8 mouse cellular contexts compared by ENCODE assay signal in genomic region chr10:115478441-115479141, GRCm38 (mm10).
DNase-seq lines count a peak whose midpoint lies in the region; ATAC-seq and TF ChIP-seq lines count a peak whose summit lies in the region.

No protein-coding gene starts in this region.

- 0 out of 2 replicates have a peak, but pooled peaks cover 3% of the 10 kb centered on the region for H3K27me3 ChIP-seq in liver, adult 2 months (ENCODE audit: control insufficient read depth, insufficient read depth, low read length)
- no peaks in the 10 kb centered on the region for H3K27me3 ChIP-seq in embryonic facial prominence, embryonic 14.5 days (replicated peaks; ENCODE audit: control insufficient read depth, insufficient read depth, low read length)
- H3K27me3 ChIP-seq in intestine, embryonic 14.5 days (replicated peaks; ENCODE audit: control insufficient read depth, insufficient read depth, low read length): no peaks in the 10 kb centered on the region
- H3K27me3 ChIP-seq in midbrain, postnatal 0 days (ENCODE audit: insufficient read depth, low read length): no peaks in the 10 kb centered on the region

- no peaks in the 10 kb centered on the region for H3K9me3 ChIP-seq in embryonic facial prominence, embryonic 14.5 days (ENCODE audit: control insufficient read depth, low read length)
- no peaks in the 10 kb centered on the region for H3K9me3 ChIP-seq in intestine, embryonic 14.5 days (ENCODE audit: control insufficient read depth, low read length)
- H3K9me3 ChIP-seq in midbrain, postnatal 0 days (ENCODE audit: low read length): no peaks in the 10 kb centered on the region

- WGBS in liver, adult 2 months: 26% methylated on average over 19 of the region's 20 CpGs
- 10% methylated on average over 20 of the region's 20 CpGs for WGBS in embryonic facial prominence, embryonic 14.5 days
- WGBS in intestine, embryonic 14.5 days: 19% methylated on average over 20 of the region's 20 CpGs
- 9% methylated on average over 19 of the region's 20 CpGs for WGBS in midbrain, postnatal 0 days

- H3K4me2 ChIP-seq in embryonic facial prominence, embryonic 14.5 days (ENCODE audit: low read depth, low read length): peak overlapping the region; percentile 54
- H3K4me2 ChIP-seq in intestine, embryonic 14.5 days (ENCODE audit: low read length): peak overlapping the region; percentile 44
- H3K4me2 ChIP-seq in midbrain, postnatal 0 days (ENCODE audit: low read depth, low read length, poor library complexity, severe bottlenecking): peak overlapping the region; percentile 49

- peak; percentile 63; the same call in 1 of the 2 replicates for ATAC-seq in embryonic facial prominence, embryonic 14.5 days (ENCODE audit: low read depth)
- no peak for ATAC-seq in intestine, embryonic 14.5 days (replicated peaks; ENCODE audit: low FRiP score, low TSS enrichment, low read depth)
- peak; percentile 34; the same call in 1 of the 2 replicates for ATAC-seq in midbrain, postnatal 0 days (ENCODE audit: low FRiP score)

- peaks cover 4% of the 10 kb centered on the region; the same call in 1 of the 2 replicates for H3K4me1 ChIP-seq in liver, adult 2 months (ENCODE audit: control insufficient read depth, insufficient read depth, low read length)
- peaks cover 15% of the 10 kb centered on the region for H3K4me1 ChIP-seq in embryonic facial prominence, embryonic 14.5 days (ENCODE audit: control insufficient read depth, insufficient read depth, low read length)
- peaks cover 9% of the 10 kb centered on the region; the same call in 1 of the 2 replicates for H3K4me1 ChIP-seq in intestine, embryonic 14.5 days (replicated peaks; ENCODE audit: control insufficient read depth, insufficient read depth, low read length)
- H3K4me1 ChIP-seq in midbrain, postnatal 0 days (ENCODE audit: insufficient read depth, low read length): peaks cover 3% of the 10 kb centered on the region; the same call in 1 of the 2 replicates

- DNase-seq in liver, adult 2 months (ENCODE audit: extremely low read depth, low read depth, low spot score): peak; percentile 8
- DNase-seq in liver: no peak
- DNase-seq in embryonic facial prominence, embryonic 14.5 days (ENCODE audit: low spot score): peak; percentile 60
- DNase-seq in intestine, embryonic 14.5 days (ENCODE audit: low spot score): peak; percentile 45
- peak; percentile 46 for DNase-seq in midbrain, postnatal 0 days (ENCODE audit: low spot score)
- no peak for DNase-seq in urinary bladder, postnatal 4 days (ENCODE audit: low spot score in 2 of 2)
- no peak for DNase-seq in left cerebral cortex, adult 9 months (ENCODE audit: low spot score in 2 of 2)
- no peak for DNase-seq in gastrocnemius, adult 18-20 months (ENCODE audit: low spot score)

- no peaks in the 10 kb centered on the region; the same call in 1 of the 2 replicates for H3K36me3 ChIP-seq in liver, adult 2 months (ENCODE audit: control insufficient read depth, insufficient read depth, low read length)
- H3K36me3 ChIP-seq in embryonic facial prominence, embryonic 14.5 days (ENCODE audit: control insufficient read depth, insufficient read depth, low read length): no peaks in the 10 kb centered on the region
- H3K36me3 ChIP-seq in intestine, embryonic 14.5 days (ENCODE audit: control insufficient read depth, insufficient read depth, low read length): no peaks in the 10 kb centered on the region
- no peaks in the 10 kb centered on the region for H3K36me3 ChIP-seq in midbrain, postnatal 0 days (ENCODE audit: insufficient read depth, low read length)

- no peak overlapping the region for H3K9ac ChIP-seq in liver, adult 2 months (ENCODE audit: low read depth, low read length)
- peak overlapping the region; percentile 31; the same call in 1 of the 2 replicates for H3K9ac ChIP-seq in embryonic facial prominence, embryonic 14.5 days (ENCODE audit: low read depth, low read length)
- H3K9ac ChIP-seq in intestine, embryonic 14.5 days (ENCODE audit: low read length): no peak overlapping the region
- H3K9ac ChIP-seq in midbrain, postnatal 0 days (replicated peaks; ENCODE audit: low read length, poor library complexity, severe bottlenecking): 0 out of 2 replicates have a peak overlapping the region, but pooled peaks have one; percentile 19

- no peak overlapping the region for H3K27ac ChIP-seq in liver, adult 2 months (replicated peaks; ENCODE audit: insufficient read depth, low read depth, low read length)
- peak overlapping the region; percentile 28; the same call in 1 of the 2 replicates for H3K27ac ChIP-seq in embryonic facial prominence, embryonic 14.5 days (replicated peaks; ENCODE audit: low read depth, low read length)
- no peak overlapping the region for H3K27ac ChIP-seq in intestine, embryonic 14.5 days (ENCODE audit: low read depth)
- H3K27ac ChIP-seq in midbrain, postnatal 0 days (ENCODE audit: low read depth, low read length): no peak overlapping the region

- no peak for TF ChIP-seq CTCF in liver, adult 2 months (IDR thresholded peaks at IDR 0.05; ENCODE audit: low read depth, low read length)
- TF ChIP-seq CTCF in midbrain, postnatal 0 days (IDR thresholded peaks at IDR 0.05): no peak

- no peak overlapping the region for H3K4me3 ChIP-seq in liver, adult 2 months (ENCODE audit: insufficient read depth, low read depth, low read length)
- peak overlapping the region; percentile 24 for H3K4me3 ChIP-seq in embryonic facial prominence, embryonic 14.5 days (ENCODE audit: low read depth, low read length)
- H3K4me3 ChIP-seq in intestine, embryonic 14.5 days (ENCODE audit: low read depth, low read length): no peak overlapping the region
- peak overlapping the region; percentile 14; the same call in 1 of the 2 replicates for H3K4me3 ChIP-seq in midbrain, postnatal 0 days (ENCODE audit: low read depth, low read length)

- no peaks in the 10 kb centered on the region for H3K79me2 ChIP-seq in liver, adult 2 months (ENCODE audit: control insufficient read depth, insufficient read depth, low read length)

- no peak for TF ChIP-seq POLR2A in liver, adult 2 months (IDR thresholded peaks at IDR 0.05; ENCODE audit: extremely low read depth, insufficient read depth, low read length)

Comparison
In these comparisons a context has a peak if more than half of its experiments do, and no peak if none do; other contexts are left out.
1. DNase-seq: peak in liver, adult 2 months (single experiment), embryonic facial prominence, embryonic 14.5 days (single experiment), intestine, embryonic 14.5 days (single experiment) and midbrain, postnatal 0 days (single experiment); none in liver (single experiment), urinary bladder, postnatal 4 days (0 of 2), left cerebral cortex, adult 9 months (0 of 2) and gastrocnemius, adult 18-20 months (single experiment).
2. H3K4me3 ChIP-seq: peak in embryonic facial prominence, embryonic 14.5 days (single experiment) and midbrain, postnatal 0 days (single experiment); none in liver, adult 2 months (single experiment) and intestine, embryonic 14.5 days (single experiment).
3. H3K9ac ChIP-seq: peak in embryonic facial prominence, embryonic 14.5 days (single experiment) and midbrain, postnatal 0 days (single experiment); none in liver, adult 2 months (single experiment) and intestine, embryonic 14.5 days (single experiment).
4. Peak in every context shown above with its lines, with median percentiles within 50 percentile points of each other: H3K4me2 ChIP-seq.